Mouse (Mus musculus): ENCODE measurements around the gene Rps6kb2.

DNA sequence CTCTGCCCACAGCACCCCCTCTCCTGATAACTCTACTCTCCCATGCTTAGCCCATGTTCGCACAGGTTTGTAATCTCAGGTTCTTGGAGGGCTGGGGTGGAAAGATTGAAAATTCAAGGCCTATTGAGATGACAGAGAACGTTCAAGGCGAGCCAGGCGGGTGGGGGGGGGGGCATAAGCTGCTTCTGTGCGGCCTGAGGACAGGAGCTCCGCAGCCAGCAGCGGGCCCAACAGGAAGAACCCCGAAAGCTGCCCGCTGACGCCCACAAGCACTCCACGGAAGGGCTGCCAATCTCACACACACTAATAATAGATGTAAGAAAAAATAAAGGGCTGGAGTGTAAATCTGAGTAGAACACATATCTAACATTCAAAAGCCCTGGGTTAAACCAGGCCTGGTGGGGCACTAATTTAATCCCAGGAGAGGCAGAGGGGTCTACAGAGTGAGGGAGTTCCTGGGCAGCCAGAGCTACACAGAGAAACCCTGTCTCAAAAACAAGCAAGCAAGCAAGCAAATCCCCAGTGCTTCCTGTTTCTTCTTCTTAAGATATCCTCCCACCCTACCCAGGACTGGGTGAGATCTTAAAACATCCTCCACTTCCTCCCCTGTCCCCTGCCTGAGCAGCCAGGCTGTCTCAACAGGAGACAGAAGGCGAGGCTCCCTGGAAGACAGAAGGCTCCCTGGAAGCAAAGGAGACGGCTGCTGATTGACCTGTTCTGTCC is 40.6 kb upstream of the Rps6kb2 start:
- TF ChIP-seq CTCF (IDR thresholded peaks at IDR 0.05; ENCODE audit: borderline replicate concordance, insufficient read depth, low read depth, low read length) (no peak), POLR2A (IDR thresholded peaks at IDR 0.05; ENCODE audit: borderline replicate concordance, insufficient read depth, low read length) (no peak)

Data from cerebellum, adult 2 months (tissue).